In the genomic region with DNA sequence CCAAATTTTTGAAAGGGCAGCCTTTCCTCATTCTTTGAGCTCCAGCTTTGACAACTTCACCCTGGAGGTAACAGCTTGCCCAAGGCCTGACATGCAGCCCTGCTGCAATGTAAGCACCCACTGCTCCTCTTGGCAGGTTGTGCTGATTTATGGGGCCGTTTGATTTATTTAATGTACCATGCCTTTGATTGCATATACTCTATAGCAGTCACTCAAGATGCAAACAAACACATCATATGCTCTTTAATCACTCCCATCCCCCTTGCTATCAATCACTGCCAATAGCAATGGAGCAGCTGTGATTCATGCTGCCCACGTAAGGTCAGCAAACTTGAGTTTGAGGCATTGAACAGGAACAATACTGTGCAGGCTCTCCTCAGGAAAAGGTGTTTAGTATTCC, we compare ENCODE assay signal across 26 mouse cellular contexts.
DNase-seq lines count a peak whose midpoint lies in the region; ATAC-seq and TF ChIP-seq lines count a peak whose summit lies in the region.
"Had no signal": no experiment of that assay in that cellular context is flagged by ENCODE, and none has a peak within 500 bp of the region (broad histone marks: within the 10 kb centered on the region; RNA-seq: fewer than 3 reads in every experiment).

No protein-coding gene starts in this region.

- no peaks in the 10 kb centered on the region for H3K27me3 ChIP-seq in hindbrain, embryonic 10.5 days (ENCODE audit: insufficient read depth, poor library complexity, severe bottlenecking)
- no peaks in the 10 kb centered on the region for H3K27me3 ChIP-seq in hindbrain, postnatal 0 days (ENCODE audit: insufficient read depth, low read length)
- no peaks in the 10 kb centered on the region for H3K27me3 ChIP-seq in limb, embryonic 10.5 days (ENCODE audit: low read depth, poor library complexity, severe bottlenecking)
- no peaks in the 10 kb centered on the region for H3K27me3 ChIP-seq in intestine, embryonic 15.5 days (replicated peaks)
- H3K27me3 ChIP-seq: embryonic facial prominence, embryonic 13.5 days; forebrain, embryonic 13.5 days; limb, embryonic 13.5 days; liver, embryonic 12.5 days; midbrain, embryonic 12.5 days had no signal

- DNase-seq in hindbrain, embryonic 10.5 days (ENCODE audit: low spot score), result peak; percentile 3
- no peak for DNase-seq in hindbrain, postnatal 0 days (ENCODE audit: low spot score)
- DNase-seq in embryo, embryonic 11 days, result peak; percentile 11
- peak; percentile 30 for DNase-seq in limb, embryonic 10.5 days (ENCODE audit: low spot score)
- DNase-seq in gastrocnemius, postnatal 25 days, result no peak
- DNase-seq: cerebellum, adult 8-10 months; gastrocnemius, postnatal 10 days; heart, adult 11 months; kidney, adult 9 months; kidney, postnatal 14 days; lung, adult 18-20 months; lung, postnatal 10 days; right cerebral cortex, adult 18-20 months; right cerebral cortex, postnatal 4 days; thymus, postnatal 14 days had no signal

- H3K27ac ChIP-seq in hindbrain, embryonic 10.5 days, result no peak overlapping the region
- no peak overlapping the region for H3K27ac ChIP-seq in hindbrain, postnatal 0 days
- H3K27ac ChIP-seq in limb, embryonic 10.5 days, result no peak overlapping the region
- H3K27ac ChIP-seq in intestine, embryonic 15.5 days, result no peak overlapping the region
- H3K27ac ChIP-seq: embryonic facial prominence, embryonic 13.5 days; forebrain, embryonic 13.5 days; layer of hippocampus, adult 2 months; limb, embryonic 13.5 days; liver, embryonic 12.5 days; midbrain, embryonic 12.5 days had no signal

- H3K9ac ChIP-seq in hindbrain, postnatal 0 days (replicated peaks; ENCODE audit: low read length), result no peak overlapping the region
- no peak overlapping the region for H3K9ac ChIP-seq in intestine, embryonic 15.5 days
- H3K9ac ChIP-seq: embryonic facial prominence, embryonic 13.5 days; forebrain, embryonic 13.5 days; limb, embryonic 13.5 days; liver, embryonic 12.5 days; midbrain, embryonic 12.5 days had no signal

- no peaks in the 10 kb centered on the region for H3K9me3 ChIP-seq in hindbrain, embryonic 10.5 days
- H3K9me3 ChIP-seq in hindbrain, postnatal 0 days (ENCODE audit: low read length), result no peaks in the 10 kb centered on the region
- no peaks in the 10 kb centered on the region for H3K9me3 ChIP-seq in limb, embryonic 10.5 days (replicated peaks)
- H3K9me3 ChIP-seq in intestine, embryonic 15.5 days, result no peaks in the 10 kb centered on the region
- H3K9me3 ChIP-seq: embryonic facial prominence, embryonic 13.5 days; forebrain, embryonic 13.5 days; limb, embryonic 13.5 days; liver, embryonic 12.5 days; midbrain, embryonic 12.5 days had no signal

- no peak for ATAC-seq in hindbrain, postnatal 0 days
- no peak for ATAC-seq in erythroid progenitor cell, adult 5-6 weeks (replicated peaks; ENCODE audit: low FRiP score, poor library complexity, severe bottlenecking)
- ATAC-seq in intestine, embryonic 15.5 days, result no peak
- ATAC-seq: forebrain, embryonic 13.5 days; intestine, embryonic 16.5 days; liver, embryonic 12.5 days had no signal

- no peak overlapping the region for H3K4me3 ChIP-seq in hindbrain, embryonic 10.5 days
- no peak overlapping the region for H3K4me3 ChIP-seq in hindbrain, postnatal 0 days (ENCODE audit: low read length)
- no peak overlapping the region for H3K4me3 ChIP-seq in limb, embryonic 10.5 days
- no peak overlapping the region for H3K4me3 ChIP-seq in intestine, embryonic 15.5 days (replicated peaks)
- H3K4me3 ChIP-seq: embryonic facial prominence, embryonic 13.5 days; erythroblast, embryonic 14.5 days; forebrain, embryonic 13.5 days; layer of hippocampus, adult 2 months; limb, embryonic 13.5 days; liver, embryonic 12.5 days; midbrain, embryonic 12.5 days had no signal

- TF ChIP-seq CTCF in hindbrain, postnatal 0 days (IDR thresholded peaks at IDR 0.05; ENCODE audit: low read depth), result no peak

- WGBS in hindbrain, embryonic 10.5 days, result 66% methylated on average over 2 of the region's 2 CpGs
- 38% methylated on average over 2 of the region's 2 CpGs for WGBS in hindbrain, postnatal 0 days
- WGBS in limb, embryonic 10.5 days, result 60% methylated on average over 2 of the region's 2 CpGs
- 56% methylated on average over 2 of the region's 2 CpGs for WGBS in intestine, embryonic 15.5 days

- H3K4me2 ChIP-seq in hindbrain, postnatal 0 days (ENCODE audit: low read depth, low read length), result no peak overlapping the region
- H3K4me2 ChIP-seq in intestine, embryonic 15.5 days (replicated peaks), result no peak overlapping the region
- H3K4me2 ChIP-seq: embryonic facial prominence, embryonic 13.5 days; forebrain, embryonic 13.5 days; heart, embryonic 11.5 days; limb, embryonic 13.5 days; liver, embryonic 12.5 days; midbrain, embryonic 12.5 days had no signal

- H3K4me1 ChIP-seq in hindbrain, embryonic 10.5 days (replicated peaks), result no peaks in the 10 kb centered on the region
- no peaks in the 10 kb centered on the region for H3K4me1 ChIP-seq in hindbrain, postnatal 0 days (ENCODE audit: insufficient read depth, low read length)
- H3K4me1 ChIP-seq in limb, embryonic 10.5 days, result no peaks in the 10 kb centered on the region
- no peaks in the 10 kb centered on the region for H3K4me1 ChIP-seq in intestine, embryonic 15.5 days (replicated peaks)
- H3K4me1 ChIP-seq: embryonic facial prominence, embryonic 13.5 days; forebrain, embryonic 13.5 days; limb, embryonic 13.5 days; liver, embryonic 12.5 days; midbrain, embryonic 12.5 days had no signal

- no peaks in the 10 kb centered on the region for H3K36me3 ChIP-seq in hindbrain, embryonic 10.5 days
- no peaks in the 10 kb centered on the region for H3K36me3 ChIP-seq in hindbrain, postnatal 0 days (ENCODE audit: insufficient read depth, low read length)
- H3K36me3 ChIP-seq in limb, embryonic 10.5 days, result no peaks in the 10 kb centered on the region
- H3K36me3 ChIP-seq in intestine, embryonic 15.5 days, result no peaks in the 10 kb centered on the region
- H3K36me3 ChIP-seq: embryonic facial prominence, embryonic 13.5 days; limb, embryonic 13.5 days; liver, embryonic 12.5 days; midbrain, embryonic 12.5 days had no signal

Comparison
In these comparisons a context has a peak if more than half of its experiments do, and no peak if none do; other contexts are left out.
1. DNase-seq: peak in hindbrain, embryonic 10.5 days (single experiment), embryo, embryonic 11 days (single experiment) and limb, embryonic 10.5 days (single experiment); none in hindbrain, postnatal 0 days (single experiment) and gastrocnemius, postnatal 25 days (single experiment).